Mouse (Mus musculus) cerebellum, adult 11 months (tissue): ENCODE measurements at regions not wholly inside any gene's neighbourhood (a gene's known extent, or its start where the extent isn't known, plus 50 kb on each side); places are given as distances from the start of the nearest gene placed in this dataset.

Experiments
- DNase-seq: peaks from one replicate; pipeline ENCODE4 v3.0.0; 2022

DNA sequence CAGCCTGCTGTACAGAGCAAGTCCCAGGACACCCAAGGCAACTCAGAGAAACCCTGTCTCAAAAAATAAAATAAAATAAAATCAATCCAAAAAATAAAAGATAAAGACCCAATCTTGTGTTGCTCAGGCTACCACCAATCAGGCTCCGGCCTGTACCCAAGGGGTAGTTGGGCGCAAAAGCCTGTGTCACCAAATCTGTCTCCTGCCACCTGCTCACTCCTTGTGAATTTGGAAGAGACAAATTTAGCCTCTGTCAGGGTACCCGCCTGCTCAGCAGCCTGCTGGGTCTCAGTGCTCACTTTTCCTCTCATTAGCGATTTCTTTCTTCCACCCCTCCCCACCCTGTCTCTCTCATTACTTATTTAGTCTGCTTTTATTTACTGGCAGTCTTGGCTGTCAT is 54.6 kb downstream of the Sox4 start:
- no peak for DNase-seq

DNA sequence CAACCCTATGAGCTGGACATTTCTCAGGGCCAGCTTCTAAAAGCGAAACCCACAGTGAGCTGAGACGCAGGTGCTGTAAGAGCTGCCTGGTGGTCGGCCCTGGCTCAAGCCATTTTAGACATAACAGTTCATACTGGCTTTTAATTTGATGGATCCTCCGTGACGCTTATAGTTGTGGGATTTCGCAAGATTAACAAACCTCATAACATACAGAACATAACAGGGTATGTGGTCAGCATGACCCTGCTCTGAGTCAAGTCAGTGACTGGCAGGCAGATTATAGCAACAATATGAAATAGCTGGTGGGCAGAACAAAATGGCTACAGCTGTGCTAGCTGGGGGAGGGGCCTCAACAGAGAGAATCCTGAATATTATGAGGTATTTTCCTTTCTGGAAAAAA is 60.6 kb downstream of the Sox4 start:
- DNase-seq = no peak

DNA sequence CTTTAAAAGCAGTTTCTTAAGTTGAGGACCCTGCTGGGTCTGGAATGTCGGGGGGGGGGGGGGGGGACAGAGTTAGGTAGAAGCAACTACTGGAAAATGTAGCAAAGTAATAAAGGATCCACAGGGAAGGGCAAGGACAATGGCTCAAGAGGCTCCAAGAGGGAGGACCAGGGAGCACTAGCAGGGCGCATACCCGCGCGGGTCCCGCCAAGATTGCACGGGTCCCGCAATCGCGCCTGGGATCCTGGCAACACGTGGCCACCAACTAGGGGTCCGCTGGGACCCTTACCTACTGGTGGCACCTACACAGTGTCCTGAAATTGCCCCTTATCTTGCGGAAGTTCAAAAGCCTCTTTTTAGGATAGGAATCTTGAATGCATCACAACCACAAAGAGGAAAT is 66.4 kb downstream of the Sox4 start:
- DNase-seq = no peak

DNA sequence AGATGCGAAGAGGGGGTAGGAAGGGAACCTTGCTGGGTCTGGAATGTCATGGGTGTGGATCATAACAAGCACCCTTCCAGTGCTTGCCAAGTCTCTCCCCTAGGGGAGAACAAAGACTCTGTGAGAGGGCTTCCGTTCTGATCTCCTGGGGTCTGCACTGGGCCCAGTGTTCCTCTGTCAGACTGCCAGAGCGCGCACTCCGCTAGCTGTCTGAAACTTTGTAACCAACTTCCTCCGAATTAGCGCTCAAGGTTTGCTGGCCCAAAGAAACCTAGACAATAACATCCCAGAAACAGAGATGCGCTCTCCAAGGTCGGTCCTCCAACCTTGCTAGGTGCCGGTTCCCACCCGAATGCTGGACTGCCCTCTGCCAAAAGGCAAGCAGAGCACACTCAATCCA is 66.8 kb downstream of the Sox4 start:
- DNase-seq = no peak

DNA sequence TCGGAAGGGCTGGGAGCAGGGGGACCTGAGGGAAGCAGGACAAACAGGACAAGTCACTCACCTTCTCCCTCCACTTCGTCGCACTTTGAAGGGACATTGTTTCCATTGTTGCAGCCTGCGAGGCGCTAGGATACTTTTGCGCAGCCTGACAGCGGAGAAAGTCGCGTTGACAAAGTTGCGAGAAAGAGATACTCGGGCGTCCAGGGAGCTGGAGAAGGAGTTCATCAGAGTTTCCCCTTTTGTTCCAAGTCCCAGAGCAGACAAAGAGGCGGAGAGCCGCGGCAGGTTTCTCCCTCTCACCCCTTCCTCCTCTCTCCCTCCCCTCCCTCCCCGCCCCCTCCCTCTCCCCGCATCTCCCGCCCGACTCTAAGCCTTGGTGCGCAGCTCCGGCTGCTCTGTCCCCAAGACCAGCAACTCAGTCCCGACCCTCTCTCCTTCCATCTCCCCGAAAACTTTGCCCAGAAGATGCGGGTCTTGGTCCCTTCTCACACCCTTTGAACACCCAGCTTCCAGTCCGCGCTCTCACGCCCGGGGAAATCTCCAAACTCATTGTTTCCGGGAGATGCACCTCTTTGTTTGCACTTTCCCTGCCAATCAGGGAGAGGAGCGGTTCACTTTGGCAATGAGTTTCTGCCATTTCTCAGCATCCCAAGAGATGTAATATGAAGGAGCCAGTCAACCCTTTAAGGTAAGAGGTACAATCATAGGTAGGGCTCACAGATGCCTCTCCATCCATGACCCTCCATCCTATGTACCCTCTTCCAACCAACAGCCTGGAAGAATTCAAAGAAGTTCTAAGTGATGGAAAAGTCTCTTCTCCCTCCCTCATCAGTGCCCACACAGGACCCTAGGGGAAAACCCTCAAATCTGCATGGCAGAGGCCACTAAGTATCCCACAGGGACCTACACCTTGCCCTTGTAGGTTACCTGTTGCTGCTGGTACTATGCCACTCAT is 68.2 kb downstream of the Sox4 start:
- DNase-seq = no peak

DNA sequence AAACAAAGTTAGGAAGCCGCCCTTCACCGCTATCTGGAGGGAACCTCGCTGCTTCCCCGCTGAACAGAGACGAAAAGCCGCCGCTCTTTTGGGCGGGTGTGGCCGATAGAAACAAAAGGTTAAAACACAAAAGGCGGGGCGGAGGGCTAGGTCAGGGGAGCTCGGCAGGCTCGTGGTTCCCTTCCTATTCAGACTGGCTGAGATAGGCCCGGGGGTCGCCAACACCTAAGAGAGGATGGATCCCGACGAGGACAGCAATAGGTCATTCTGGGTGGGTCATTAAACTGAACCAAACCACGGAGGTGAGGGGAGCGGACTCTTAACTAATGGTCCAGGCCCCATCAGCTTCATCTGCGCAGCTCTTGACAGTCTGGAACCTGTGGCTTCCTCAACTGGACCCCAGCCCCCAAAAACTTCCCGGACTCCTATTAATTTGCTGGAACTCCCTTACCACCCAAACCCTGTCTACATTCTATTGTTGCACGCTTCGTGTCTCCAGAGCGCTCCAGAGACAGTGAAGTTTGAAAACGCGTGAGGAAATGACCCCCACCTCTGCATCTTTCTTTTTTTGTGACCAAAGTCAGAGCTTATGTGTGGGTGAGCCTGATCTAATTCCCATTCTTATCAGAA is 69.2 kb downstream of the Sox4 start:
- DNase-seq = no peak

- DNase-seq = no peak
Measured at GRCm38 (mm10) chr13:28883398-28883797, 70.1 kb downstream of the Sox4 start.

DNA sequence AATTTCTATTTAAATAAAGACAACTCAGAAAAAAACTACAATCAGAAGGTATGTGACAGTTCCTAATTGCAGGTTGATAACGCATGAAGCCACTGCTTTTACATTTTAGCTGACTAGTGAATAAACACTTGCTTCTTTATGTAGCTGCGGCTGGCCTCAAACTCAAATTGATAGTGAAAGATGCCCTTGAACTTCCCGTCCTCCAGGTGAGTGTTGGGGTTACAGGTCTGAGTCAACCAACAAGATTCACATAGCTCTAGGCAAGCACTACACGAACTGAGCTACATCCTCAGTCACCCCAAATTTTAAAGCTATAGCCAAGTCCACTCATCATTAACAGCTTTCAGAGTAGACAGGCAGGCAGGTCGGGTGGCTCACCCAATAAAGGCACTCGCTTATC is 72.6 kb downstream of the Sox4 start:
- no peak for DNase-seq

- no peak for DNase-seq
Measured at GRCm38 (mm10) chr13:28878692-28879091, 74.8 kb downstream of the Sox4 start.

DNA sequence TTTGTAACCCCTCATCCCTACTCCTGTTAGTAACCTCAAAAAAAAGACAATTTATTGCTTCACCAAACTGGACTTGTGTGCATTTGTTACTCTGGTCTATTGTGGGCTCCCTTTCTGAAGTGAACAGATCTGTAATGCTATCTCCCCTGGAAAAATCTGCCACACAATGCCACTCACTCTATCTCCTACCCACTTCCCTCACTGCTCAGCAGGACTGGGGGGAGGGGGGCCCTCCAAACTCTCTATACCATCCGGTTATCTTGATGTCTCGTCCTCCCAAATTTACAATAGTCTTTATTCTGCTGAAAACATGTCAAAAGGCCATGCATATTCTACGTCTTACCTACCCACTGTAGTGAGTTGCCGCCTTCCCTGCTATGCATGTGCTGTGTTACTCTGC is 76.7 kb downstream of the Sox4 start:
- no peak for DNase-seq

GRCm38 (mm10) chr13:28870681-28871080 is 82.8 kb downstream of the Sox4 start:
- DNase-seq = no peak

GRCm38 (mm10) chr13:28867210-28867609 is 86.3 kb downstream of the Sox4 start:
- DNase-seq = no peak

DNA sequence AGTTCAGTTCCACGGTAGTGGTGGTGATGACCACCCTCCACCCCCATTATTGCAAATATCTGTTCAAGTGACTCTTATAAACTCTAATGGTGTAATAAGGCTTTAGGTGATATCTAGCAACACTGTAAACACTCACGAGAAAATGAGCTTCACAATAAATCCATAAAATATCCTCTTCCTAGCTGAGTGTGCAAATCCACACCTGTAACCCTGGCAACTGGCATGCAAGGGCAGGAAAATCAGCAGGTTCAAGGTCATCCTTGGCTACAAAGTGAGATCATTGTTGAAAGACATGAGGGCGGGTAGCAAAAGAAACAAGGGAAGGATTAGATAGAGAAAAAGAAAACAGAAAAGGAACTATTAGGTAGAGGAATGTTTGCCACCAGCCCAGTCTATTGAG is 86.8 kb downstream of the Sox4 start:
- no peak for DNase-seq

- DNase-seq = no peak
Measured at GRCm38 (mm10) chr13:28860601-28861000, 92.9 kb downstream of the Sox4 start.

DNA sequence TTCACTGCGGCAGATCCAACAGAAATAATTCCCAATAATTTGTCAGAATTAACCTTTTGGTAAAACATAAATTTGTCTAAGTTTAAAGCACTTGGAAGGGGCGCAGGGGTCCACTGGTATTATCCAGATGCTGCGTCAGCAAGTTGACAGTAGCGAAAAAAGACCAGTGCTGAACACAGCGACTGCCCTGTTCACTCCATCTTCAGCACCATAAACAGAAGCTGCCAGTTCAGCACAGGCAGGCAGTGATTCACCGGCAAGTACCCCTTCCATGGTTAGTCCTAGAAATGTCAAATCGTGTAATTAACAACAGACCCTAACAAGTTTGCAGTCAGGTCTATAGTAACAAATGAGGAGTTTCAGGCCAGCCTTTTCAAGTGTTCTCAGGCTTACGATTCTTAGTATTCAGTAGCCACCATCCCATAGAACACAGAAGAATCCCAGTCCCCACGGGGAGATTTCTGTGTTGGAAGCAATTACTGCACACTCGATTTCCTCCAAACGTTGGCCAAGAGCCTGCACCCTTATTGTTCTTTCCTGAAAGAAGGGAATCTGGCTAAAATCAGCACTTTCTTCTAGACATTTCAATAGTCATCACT is 93.6 kb downstream of the Sox4 start:
- no peak for DNase-seq

- no peak for DNase-seq
Measured at GRCm38 (mm10) chr13:28858001-28858400, 95.5 kb downstream of the Sox4 start.

DNA sequence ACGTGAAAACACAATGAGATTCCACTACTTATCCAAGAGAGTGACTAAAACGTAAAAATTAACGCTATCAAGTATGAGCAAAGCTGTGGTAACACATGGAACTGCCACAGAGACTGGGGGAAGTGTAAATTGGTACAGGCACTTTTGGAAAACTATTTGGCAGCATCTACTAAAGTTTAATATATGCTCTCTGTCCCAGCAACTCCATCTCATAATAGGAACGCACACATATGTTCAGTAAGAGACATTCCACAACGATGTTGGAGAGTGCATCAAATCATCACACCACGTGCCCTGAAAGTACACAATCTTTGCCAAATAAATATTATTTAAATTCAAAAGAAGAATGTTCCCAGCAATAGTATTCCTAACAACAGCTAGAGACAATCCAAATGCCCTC is 96.3 kb downstream of the Sox4 start:
- no peak for DNase-seq

DNA sequence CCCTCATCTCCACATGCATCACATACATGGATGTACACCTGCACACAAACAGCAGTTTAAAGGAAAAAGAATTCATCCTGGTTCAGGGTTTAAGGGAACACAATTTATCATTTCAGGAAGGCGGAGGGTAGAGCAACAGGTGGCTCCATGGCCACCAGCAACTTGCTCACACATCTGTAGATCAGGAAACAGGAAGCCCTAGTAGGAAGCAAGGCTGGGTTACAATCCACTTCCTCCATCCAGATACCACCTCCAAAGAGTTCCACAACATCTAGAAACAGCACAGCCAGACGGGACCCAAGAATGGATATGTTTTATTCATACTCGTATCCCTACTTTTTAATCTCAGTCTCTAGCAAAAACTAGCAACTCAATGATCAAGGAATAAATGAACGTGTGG is 97.0 kb downstream of the Sox4 start:
- DNase-seq = no peak

GRCm38 (mm10) chr13:28854247-28854646 is 99.3 kb downstream of the Sox4 start:
- no peak for DNase-seq

DNA sequence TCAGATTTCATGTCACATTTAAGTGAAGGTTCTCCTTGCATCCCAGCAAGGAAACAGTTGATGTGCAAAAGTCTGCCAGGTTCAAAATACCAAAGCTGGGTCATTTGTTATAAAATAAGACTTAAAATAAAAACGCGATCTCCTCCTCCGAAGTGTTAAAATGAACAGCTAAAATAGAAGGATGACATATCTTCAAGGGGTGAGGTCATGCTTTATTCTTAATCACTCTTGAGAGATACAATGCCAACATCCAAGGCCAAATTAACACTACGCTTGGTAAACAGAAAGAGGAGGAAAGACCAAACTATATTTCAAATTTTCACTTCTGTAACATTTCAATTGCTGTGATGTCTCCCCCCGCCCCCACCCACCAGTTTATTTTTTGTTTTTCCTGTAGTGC is 105.2 kb downstream of the Sox4 start:
- DNase-seq = no peak

DNA sequence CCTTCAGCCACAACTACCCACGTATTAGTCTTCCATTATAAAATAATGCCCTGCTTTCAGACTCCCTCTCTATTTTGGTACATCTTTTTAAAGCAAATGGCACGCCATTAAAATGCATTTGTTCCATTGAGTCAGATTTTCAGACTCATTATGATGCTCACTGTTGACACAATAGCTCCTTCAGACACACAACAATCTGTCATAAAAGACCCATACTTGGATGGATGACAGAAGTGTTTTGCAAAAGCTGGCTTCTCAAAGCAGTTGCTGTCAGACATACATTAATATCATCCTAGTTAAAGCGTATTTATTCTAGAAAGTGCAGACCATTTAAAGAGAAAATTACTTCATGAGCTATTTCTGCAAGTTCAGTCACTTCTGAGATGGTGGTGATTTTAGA is 106.0 kb downstream of the Sox4 start:
- DNase-seq = no peak

DNA sequence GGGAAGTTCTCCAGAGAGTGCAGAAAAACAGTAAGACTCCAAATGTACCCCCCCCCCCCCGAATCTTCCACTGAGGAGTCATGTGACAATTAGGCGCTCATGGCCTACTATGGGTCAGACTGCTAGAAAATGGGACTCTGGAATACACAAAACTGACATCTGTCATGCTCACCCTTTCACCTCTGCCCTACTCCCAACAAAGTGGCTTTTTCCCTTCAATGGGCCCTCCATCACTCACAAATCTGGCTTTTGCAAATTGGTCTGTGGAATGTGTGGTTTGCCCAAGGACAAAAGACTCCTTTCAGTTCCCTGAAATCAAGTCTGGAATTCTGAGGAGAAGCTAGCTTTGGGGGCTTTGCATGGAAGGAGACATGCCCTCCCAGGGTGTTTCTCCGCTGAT is 109.0 kb downstream of the Sox4 start:
- no peak for DNase-seq

- no peak for DNase-seq
Measured at GRCm38 (mm10) chr13:28842811-28843210, 110.7 kb downstream of the Sox4 start.

GRCm38 (mm10) chr13:28840142-28840541 is 113.4 kb downstream of the Sox4 start:
- DNase-seq = no peak
